Mouse (Mus musculus): ENCODE data around the gene Slc22a8.

- TF ChIP-seq EP300 (IDR thresholded peaks at IDR 0.05; ENCODE audit: low read depth) (no peak), CTCF (IDR thresholded peaks at IDR 0.05; ENCODE audit: low read depth) (no peak)
These were observed 5.2 kb upstream of the Slc22a8 start for GRCm38 (mm10) chr19:8585899-8586298.

All from liver, postnatal 0 days (tissue).